Mouse (Mus musculus) liver, embryonic 11.5 days (tissue): ENCODE measurements around the gene Dhx30. TPM values are rescaled to one million over a fixed set of nuclear protein-coding genes. Genes with fewer than 3 reads are reported as not detected.
"Not testable (repeated sequence)": the region's sequence is repeated elsewhere in the genome, so short reads cannot be mapped to it uniquely, and the experiment has no call there.

Source experiments
- ATAC-seq: fragments of 200-750 bp; cut with Nextera tagmentation; replicated peaks from 2 replicates; pipeline ENCODE4 v1.8.0; 2017; ENCODE audit warnings: moderate number of reproducible peaks, mild to moderate bottlenecking, moderate TSS enrichment, moderate library complexity; ENCODE audit not compliant: low FRiP score
- DNase-seq: peaks from one replicate; pipeline ENCODE4 v3.0.0-alpha.2; 2017; ENCODE audit warnings: low spot score
- H3K27ac ChIP-seq: fragments of 300-500 bp; sonication (generic); 2 replicates; pipeline ENCODE4 v1.5.1; 2014; ENCODE audit warnings: mild to moderate bottlenecking, low read depth, low read length, control low read depth
- H3K27me3 ChIP-seq: fragments of 300-500 bp; sonication (generic); replicated peaks from 2 replicates; pipeline ENCODE4 v1.6.1; 2014; ENCODE audit warnings: low read length, mixed read lengths; ENCODE audit not compliant: control insufficient read depth, insufficient read depth
- H3K36me3 ChIP-seq: fragments of 300-500 bp; sonication (generic); 2 replicates; pipeline ENCODE4 v1.6.1; 2014; ENCODE audit warnings: mild to moderate bottlenecking, low read length, moderate library complexity, mixed read lengths; ENCODE audit not compliant: control insufficient read depth, insufficient read depth
- H3K4me1 ChIP-seq: fragments of 300-500 bp; sonication (generic); replicated peaks from 2 replicates; pipeline ENCODE4 v1.6.1; 2014; ENCODE audit warnings: low read length, mixed read lengths; ENCODE audit not compliant: control insufficient read depth, insufficient read depth
- H3K4me2 ChIP-seq: fragments of 300-500 bp; sonication (generic); 2 replicates; pipeline ENCODE4 v1.6.1; 2014; ENCODE audit warnings: mild to moderate bottlenecking, control low read depth, moderate library complexity
- H3K4me3 ChIP-seq: fragments of 300-500 bp; sonication (generic); 2 replicates; pipeline ENCODE4 v1.5.1; 2014; ENCODE audit warnings: low read depth, low read length, control low read depth
- H3K9ac ChIP-seq: fragments of 300-500 bp; sonication (generic); 2 replicates; pipeline ENCODE4 v1.6.1; 2014; ENCODE audit warnings: low read depth, low read length, control low read depth
- H3K9me3 ChIP-seq: fragments of 300-500 bp; sonication (generic); 2 replicates; pipeline ENCODE4 v1.6.1; 2016; ENCODE audit warnings: low read length, inconsistent platforms, mixed read lengths; ENCODE audit not compliant: control insufficient read depth
- WGBS: fragments of 180-500 bp; shearing (Covaris S2); extraction: QIAGEN DNeasy Blood & Tissue Kit; methylation state at CpG from one replicate; pipeline ENCODE4 v1.1.7; 2014; 5-methylcytosine and 5-hydroxymethylcytosine counted together
- polyA plus RNA-seq: library from polyadenylated mRNA; unstranded; fragments of >200 nt; fragmentation: Nextera tagmentation; extraction: Ambion mirVana; gene quantifications from 2 replicates; pipeline ENCODE4 v1.2.1, GENCODE M21; 2014

Gene Dhx30
- polyA plus RNA-seq, 1 experiment from 2014 or later: 124 TPM

- Histone ChIP-seq H3K27ac (no peak overlapping the region), H3K4me2 (no peak overlapping the region), H3K9ac (no peak overlapping the region), H3K9me3 (no peaks in the 10 kb centered on the region), H3K4me1 (no peaks in the 10 kb centered on the region), H3K27me3 (no peaks in the 10 kb centered on the region), H3K4me3 (no peak overlapping the region), H3K36me3 (peaks cover 57% of the 10 kb centered on the region)
- 90% methylated on average over 25 of the region's 25 CpGs for WGBS
- DNase-seq (no peak), ATAC-seq (no peak)
Observed at GRCm38 (mm10) chr9:110084201-110084964, 33.2 kb downstream of the Dhx30 start.

DNA sequence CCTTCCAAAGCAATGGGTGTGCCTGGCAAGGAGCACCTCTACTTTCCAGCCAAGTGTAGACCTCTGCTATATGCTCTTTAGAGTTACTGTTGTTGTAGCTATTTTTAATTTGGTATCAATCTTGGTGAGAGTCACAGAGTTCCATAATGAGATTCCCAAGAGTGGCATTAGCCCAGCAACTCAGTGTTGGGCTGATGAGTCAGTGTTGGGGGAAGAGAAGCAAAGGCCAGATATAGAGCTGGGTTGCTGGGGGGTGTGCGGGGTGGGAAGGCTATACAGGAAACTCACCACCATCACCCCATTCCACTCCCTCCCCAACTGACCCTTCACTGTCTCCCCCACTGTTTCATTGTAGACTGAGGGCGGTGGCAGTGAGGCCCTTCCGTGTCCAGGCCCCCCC is 36.6 kb downstream of the Dhx30 start:
- Histone ChIP-seq H3K4me2 (no peak overlapping the region), H3K36me3 (peaks cover 38% of the 10 kb centered on the region), H3K9me3 (no peaks in the 10 kb centered on the region), H3K27me3 (no peaks in the 10 kb centered on the region), H3K27ac (no peak overlapping the region), H3K9ac (no peak overlapping the region), H3K4me1 (no peaks in the 10 kb centered on the region), H3K4me3 (no peak overlapping the region)
- DNase-seq (no peak), ATAC-seq (no peak)
- WGBS: 88% methylated on average over 3 of the region's 3 CpGs

DNA sequence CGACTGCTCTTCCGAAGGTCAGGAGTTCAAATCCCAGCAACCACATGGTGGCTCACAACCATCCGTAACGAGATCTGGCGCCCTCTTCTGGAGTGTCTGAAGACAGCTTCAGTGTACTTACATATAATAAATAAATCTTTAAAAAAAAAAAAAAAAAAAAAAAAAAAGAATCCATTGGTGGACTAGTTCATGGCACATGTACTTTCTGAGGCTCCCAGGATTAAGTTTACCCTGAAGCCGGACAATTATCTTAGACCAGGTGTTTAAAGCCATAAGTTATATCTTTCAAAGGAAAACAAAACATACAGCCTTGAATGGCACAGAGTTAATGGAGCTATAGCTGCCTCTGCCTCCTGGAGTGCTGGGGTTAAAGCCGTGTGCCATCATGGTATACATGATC is 41.2 kb downstream of the Dhx30 start:
- H3K4me2 ChIP-seq, H3K9ac ChIP-seq, ATAC-seq, DNase-seq, H3K27me3 ChIP-seq, H3K4me1 ChIP-seq, H3K27ac ChIP-seq, H3K9me3 ChIP-seq, H3K4me3 ChIP-seq: not testable (repeated sequence)
- H3K36me3 ChIP-seq: peaks cover 12% of the 10 kb centered on the region
- 75% methylated on average over 4 of the region's 7 CpGs for WGBS

- peaks cover 11% of the 10 kb centered on the region for H3K36me3 ChIP-seq
- H3K9ac ChIP-seq: no peak overlapping the region
- H3K27ac ChIP-seq: no peak overlapping the region
- DNase-seq: peak; percentile 63
- peak; percentile 60 for ATAC-seq
- no peaks in the 10 kb centered on the region; the same call in 1 of the 2 replicates for H3K4me1 ChIP-seq
- H3K9me3 ChIP-seq: no peaks in the 10 kb centered on the region
- 10% methylated on average over 1 of the region's 1 CpGs for WGBS
- H3K4me3 ChIP-seq: no peak overlapping the region
- no peaks in the 10 kb centered on the region for H3K27me3 ChIP-seq
- H3K4me2 ChIP-seq: no peak overlapping the region
Observed at GRCm38 (mm10) chr9:110071843-110072242, 45.8 kb downstream of the Dhx30 start.

DNA sequence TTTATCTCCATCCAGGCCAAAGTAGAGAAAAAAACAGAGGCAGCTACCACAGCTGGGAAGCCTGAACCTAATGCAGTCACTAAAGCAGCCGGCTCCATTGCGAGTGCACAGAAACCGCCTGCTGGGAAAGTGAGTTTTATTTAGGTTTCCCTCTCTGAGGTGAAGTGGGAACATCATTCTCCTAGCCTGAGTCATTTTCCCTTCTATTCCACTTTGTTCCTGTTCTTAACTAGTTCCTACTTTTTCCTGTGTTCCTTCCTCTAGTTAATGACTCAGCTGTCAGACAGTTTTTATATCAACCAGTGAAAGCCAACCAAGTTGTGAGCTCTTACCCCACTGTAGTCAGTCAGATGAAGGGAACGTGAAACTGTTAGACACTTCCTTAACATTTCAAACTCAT is 46.6 kb downstream of the Dhx30 start:
- Histone ChIP-seq H3K4me1 (no peaks in the 10 kb centered on the region; the same call in 1 of the 2 replicates), H3K4me2 (no peak overlapping the region), H3K4me3 (no peak overlapping the region), H3K27ac (no peak overlapping the region), H3K27me3 (no peaks in the 10 kb centered on the region), H3K9ac (no peak overlapping the region), H3K9me3 (no peaks in the 10 kb centered on the region), H3K36me3 (peaks cover 11% of the 10 kb centered on the region)
- DNase-seq (no peak), ATAC-seq (no peak)
- 75% methylated on average over 4 of the region's 4 CpGs for WGBS

- no peaks in the 10 kb centered on the region; the same call in 1 of the 2 replicates for H3K4me1 ChIP-seq
- no peak overlapping the region for H3K4me2 ChIP-seq
- 89% methylated on average over 9 of the region's 9 CpGs for WGBS
- H3K9me3 ChIP-seq: no peaks in the 10 kb centered on the region
- ATAC-seq (no peak), DNase-seq (no peak)
- H3K9ac ChIP-seq: no peak overlapping the region
- H3K27me3 ChIP-seq: no peaks in the 10 kb centered on the region
- H3K4me3 ChIP-seq: no peak overlapping the region
- H3K27ac ChIP-seq: no peak overlapping the region
- peaks cover 11% of the 10 kb centered on the region for H3K36me3 ChIP-seq
Observed at GRCm38 (mm10) chr9:110070358-110070757, 47.3 kb downstream of the Dhx30 start.

DNA sequence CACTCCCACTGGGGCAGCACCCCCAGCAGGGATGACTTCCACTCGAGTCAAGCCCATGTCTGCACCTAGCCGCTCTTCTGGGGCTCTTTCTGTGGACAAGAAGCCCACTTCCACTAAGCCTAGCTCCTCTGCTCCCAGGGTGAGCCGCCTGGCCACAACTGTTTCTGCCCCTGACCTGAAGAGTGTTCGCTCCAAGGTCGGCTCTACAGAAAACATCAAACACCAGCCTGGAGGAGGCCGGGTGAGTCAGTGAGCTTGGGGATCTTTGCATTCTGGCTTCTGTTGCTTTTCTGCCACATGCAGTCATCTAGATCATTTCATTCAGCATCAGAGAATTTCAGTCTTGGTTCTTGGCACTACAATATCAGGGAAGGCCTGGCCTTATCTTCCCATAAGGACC is 48.9 kb downstream of the Dhx30 start:
- Histone ChIP-seq H3K27me3 (no peaks in the 10 kb centered on the region), H3K27ac (no peak overlapping the region), H3K36me3 (peaks cover 11% of the 10 kb centered on the region), H3K4me2 (no peak overlapping the region), H3K4me3 (no peak overlapping the region), H3K4me1 (no peaks in the 10 kb centered on the region; the same call in 1 of the 2 replicates), H3K9me3 (no peaks in the 10 kb centered on the region), H3K9ac (no peak overlapping the region)
- 85% methylated on average over 6 of the region's 6 CpGs for whole genome bisulfite sequencing
- DNase-seq: peak; percentile 28
- ATAC-seq: no peak

- DNase-seq (no peak), ATAC-seq (no peak)
- Histone ChIP-seq H3K9ac (no peak overlapping the region), H3K4me2 (no peak overlapping the region), H3K9me3 (no peaks in the 10 kb centered on the region), H3K36me3 (peaks cover 7% of the 10 kb centered on the region), H3K4me3 (no peak overlapping the region), H3K27me3 (no peaks in the 10 kb centered on the region), H3K4me1 (no peaks in the 10 kb centered on the region), H3K27ac (no peak overlapping the region)
Observed at GRCm38 (mm10) chr9:110064641-110065040, 53.0 kb downstream of the Dhx30 start.

DNA sequence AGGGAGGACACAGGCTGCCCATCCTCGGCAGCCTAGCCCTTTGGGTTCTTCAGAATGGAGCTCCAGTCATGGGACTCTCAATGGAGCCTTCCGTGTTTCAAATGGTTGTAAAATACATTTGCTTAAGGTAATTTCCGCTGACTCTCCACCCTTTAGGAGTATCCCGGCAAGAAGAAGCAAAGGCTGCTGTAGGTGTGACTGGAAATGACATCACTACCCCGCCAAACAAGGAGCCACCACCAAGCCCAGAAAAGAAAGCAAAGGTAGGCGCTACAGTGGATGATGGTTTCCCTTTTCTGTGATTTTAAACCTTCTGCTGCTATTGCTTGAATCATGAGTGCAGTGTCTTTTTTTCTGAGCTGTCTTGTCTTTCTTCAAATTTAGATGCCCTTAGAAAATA is 54.8 kb downstream of the Dhx30 start:
- DNase-seq (no peak), ATAC-seq (no peak)
- Histone ChIP-seq H3K27me3 (no peaks in the 10 kb centered on the region), H3K4me3 (no peak overlapping the region), H3K9me3 (no peaks in the 10 kb centered on the region), H3K9ac (no peak overlapping the region), H3K4me2 (no peak overlapping the region), H3K27ac (no peak overlapping the region), H3K4me1 (no peaks in the 10 kb centered on the region), H3K36me3 (peaks cover 2% of the 10 kb centered on the region; the same call in 1 of the 2 replicates)
- 81% methylated on average over 6 of the region's 6 CpGs for WGBS
